8 mouse cellular contexts compared by ENCODE assay signal in the genomic region with DNA sequence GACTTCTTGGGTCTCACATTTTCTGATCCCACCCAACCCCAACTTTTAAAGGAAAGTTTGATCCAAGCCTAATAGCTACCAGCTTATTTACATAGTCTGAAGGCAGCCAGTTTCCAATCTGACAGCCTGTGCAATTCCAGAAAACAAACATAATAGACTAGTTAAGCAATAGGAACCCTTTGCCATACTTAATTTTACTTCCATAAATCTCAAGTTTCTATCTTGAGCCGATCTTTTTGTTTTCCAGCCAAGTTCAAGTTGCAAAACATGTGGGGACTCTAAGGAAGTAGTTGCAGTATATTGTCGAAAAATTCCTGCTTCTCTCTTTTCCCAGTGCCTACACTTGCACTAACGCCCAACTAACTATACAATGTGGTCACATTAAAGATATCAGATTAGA. TPM values are rescaled to one million over a fixed set of nuclear protein-coding genes. Genes with fewer than 3 reads are reported as not detected.
DNase-seq lines count a peak whose midpoint lies in the region; ATAC-seq and TF ChIP-seq lines count a peak whose summit lies in the region.

No protein-coding gene starts in this region.

- no peak for DNase-seq in left cerebral cortex, adult 2 months (ENCODE audit: extremely low spot score in 1 of 2, low spot score in 2 of 2)
- no peak for DNase-seq in left cerebral cortex, adult 9 months (ENCODE audit: low spot score in 2 of 2)
- DNase-seq in gonadal fat pad, adult 2 months (ENCODE audit: low read depth), result peak; percentile 96
- no peak for DNase-seq in right cerebral cortex, adult 2 months (ENCODE audit: low spot score in 2 of 2)
- DNase-seq in layer of hippocampus, adult 11-12 months (ENCODE audit: low spot score), result no peak
- no peak for DNase-seq in kidney, postnatal 25 days

- peak overlapping the region; percentile 63; the same call in 1 of the 2 replicates for H3K27ac ChIP-seq in left cerebral cortex, adult 2 months
- peak overlapping the region; percentile 96 for H3K27ac ChIP-seq in liver, embryonic 16.5 days (ENCODE audit: low read length)
- no peak overlapping the region; the same call in 1 of the 2 replicates for H3K27ac ChIP-seq in stomach, embryonic 15.5 days

- TF ChIP-seq CTCF in left cerebral cortex, adult 2 months (IDR thresholded peaks at IDR 0.05), result no peak

- no peaks in the 10 kb centered on the region for H3K36me3 ChIP-seq in liver, embryonic 16.5 days (ENCODE audit: control insufficient read depth, insufficient read depth)
- peaks cover 3% of the 10 kb centered on the region; the same call in 1 of the 2 replicates for H3K36me3 ChIP-seq in stomach, embryonic 15.5 days

- no peaks in the 10 kb centered on the region for H3K27me3 ChIP-seq in liver, embryonic 16.5 days (ENCODE audit: control insufficient read depth, insufficient read depth, low read depth, low read length)
- no peaks in the 10 kb centered on the region for H3K27me3 ChIP-seq in stomach, embryonic 15.5 days (replicated peaks)

- peaks cover 16% of the 10 kb centered on the region for H3K4me1 ChIP-seq in liver, embryonic 16.5 days (ENCODE audit: control insufficient read depth, low read depth, low read length)
- 0 out of 2 replicates have a peak, but pooled peaks cover 9% of the 10 kb centered on the region for H3K4me1 ChIP-seq in stomach, embryonic 15.5 days

- 21% methylated on average over 3 of the region's 3 CpGs for WGBS in liver, embryonic 16.5 days (ENCODE audit: insufficient replicate concordance)
- WGBS in stomach, embryonic 15.5 days, result 33% methylated on average over 3 of the region's 3 CpGs

- peak overlapping the region; percentile 59 for H3K4me3 ChIP-seq in left cerebral cortex, adult 2 months
- H3K4me3 ChIP-seq in liver, embryonic 16.5 days (ENCODE audit: low read depth, low read length), result peak overlapping the region; percentile 71
- H3K4me3 ChIP-seq in stomach, embryonic 15.5 days (replicated peaks), result peak overlapping the region; percentile 80

- intact Hi-C loops in left cerebral cortex, adult 2 months (cut with DNase I), result loop anchor here (10.0 kb wide), 2 partner anchors 463 to 1513 kb away; no protein-coding TSS in a partner anchor

- no peak for ATAC-seq in liver, embryonic 16.5 days (ENCODE audit: low read depth)
- ATAC-seq in stomach, embryonic 15.5 days (ENCODE audit: insufficient read depth, low FRiP score, low read depth), result no peak

- peak overlapping the region; percentile 95 for H3K4me2 ChIP-seq in liver, embryonic 16.5 days (ENCODE audit: low read depth, low read length)
- peak overlapping the region; percentile 67 for H3K4me2 ChIP-seq in stomach, embryonic 15.5 days

- peak overlapping the region; percentile 56 for H3K9ac ChIP-seq in liver, embryonic 16.5 days (ENCODE audit: low read depth, low read length)
- no peak overlapping the region for H3K9ac ChIP-seq in stomach, embryonic 15.5 days

- H3K9me3 ChIP-seq in liver, embryonic 16.5 days (replicated peaks; ENCODE audit: control insufficient read depth, low read length), result no peaks in the 10 kb centered on the region
- no peaks in the 10 kb centered on the region for H3K9me3 ChIP-seq in stomach, embryonic 15.5 days

RNA-seq across cellular contexts. Expression of a gene that starts 8.8 kb away (rescaled TPM):
- 10 to 100 TPM; 34.4 to 40.7 TPM for total RNA-seq in left cerebral cortex, adult 2 months (2021)
- polyA plus RNA-seq in gonadal fat pad, adult 2 months (2012; rRNA removed), result 63.7 and 86.8 TPM in 2 replicates
- polyA plus RNA-seq in liver, embryonic 16.5 days (2015; fragmentation: Nextera tagmentation; extraction: Ambion mirVana), result 136 and 151 TPM in 2 replicates
- polyA plus RNA-seq in stomach, embryonic 15.5 days (2015; fragmentation: Nextera tagmentation; extraction: Ambion mirVana), result 159 and 161 TPM in 2 replicates

RNA-seq across cellular contexts. Expression of a gene that starts 9.0 kb away (rescaled TPM):
- 10 to 100 TPM; 48.3 to 51.7 TPM for total RNA-seq in left cerebral cortex, adult 2 months (2021)
- polyA plus RNA-seq in gonadal fat pad, adult 2 months (2012; rRNA removed), result 8.8 and 9.1 TPM in 2 replicates
- polyA plus RNA-seq in liver, embryonic 16.5 days (2015; fragmentation: Nextera tagmentation; extraction: Ambion mirVana), result 3.5 and 3.7 TPM in 2 replicates
- polyA plus RNA-seq in stomach, embryonic 15.5 days (2015; fragmentation: Nextera tagmentation; extraction: Ambion mirVana), result 7.7 and 10.2 TPM in 2 replicates

RNA-seq across cellular contexts. Expression of a gene that starts 54.4 kb away (rescaled TPM):
- total RNA-seq in left cerebral cortex, adult 2 months (2021), result 1 to 10 TPM; 6.0 to 6.6 TPM
- polyA plus RNA-seq in gonadal fat pad, adult 2 months (2012; rRNA removed), result 0.23 TPM in 1 of 2 replicates, not detected in the other
- polyA plus RNA-seq in liver, embryonic 16.5 days (2015; fragmentation: Nextera tagmentation; extraction: Ambion mirVana), result 0.13 and 0.48 TPM in 2 replicates
- polyA plus RNA-seq in stomach, embryonic 15.5 days (2015; fragmentation: Nextera tagmentation; extraction: Ambion mirVana), result 0.12 and 0.26 TPM in 2 replicates

RNA-seq across cellular contexts. Expression of a gene that starts 58.1 kb away (rescaled TPM):
- total RNA-seq in left cerebral cortex, adult 2 months (2021), result under 1 TPM in 1 of 2 experiments, not detected in 1; 0.54 TPM
- polyA plus RNA-seq in gonadal fat pad, adult 2 months (2012; rRNA removed), result not detected in 2 replicates
- not detected in 2 replicates for polyA plus RNA-seq in liver, embryonic 16.5 days (2015; fragmentation: Nextera tagmentation; extraction: Ambion mirVana)
- polyA plus RNA-seq in stomach, embryonic 15.5 days (2015; fragmentation: Nextera tagmentation; extraction: Ambion mirVana), result not detected in 2 replicates
